Mouse (Mus musculus): ENCODE measurements around the gene Csrnp2. TPM values are rescaled to one million over a fixed set of nuclear protein-coding genes. Genes with fewer than 3 reads are reported as not detected.
A peak's percentile ranks its signal among the peaks of the same experiment; 100 is the strongest.

Gene Csrnp2
- polyA plus RNA-seq, 1 experiment from 2014 or later: 10.4 TPM

DNA sequence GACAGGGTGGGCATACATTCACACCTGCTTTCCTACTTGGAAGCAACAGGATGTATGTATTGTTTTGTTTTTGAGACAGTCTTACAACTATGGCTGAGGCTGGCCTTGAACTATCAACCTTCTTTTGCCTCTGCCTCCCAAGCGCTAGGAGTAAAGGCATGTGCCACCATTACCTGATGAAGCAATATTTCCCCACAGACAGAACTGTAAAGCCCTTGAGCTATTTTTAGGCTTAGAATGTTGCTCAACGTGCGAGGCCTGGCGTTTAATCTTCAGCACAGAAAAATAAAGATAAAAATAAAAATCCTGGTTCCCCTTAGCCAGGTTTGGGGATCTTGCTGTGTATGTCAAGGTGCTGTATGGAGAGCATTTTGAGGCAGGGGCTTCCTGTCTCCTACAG lies 59.2 kb downstream of the Csrnp2 start:
- no peaks in the 10 kb centered on the region for H3K4me1 ChIP-seq (replicated peaks; ENCODE audit: insufficient read depth, low read length)
- ATAC-seq (replicated peaks; ENCODE audit: low FRiP score, low read depth): no peak

DNA sequence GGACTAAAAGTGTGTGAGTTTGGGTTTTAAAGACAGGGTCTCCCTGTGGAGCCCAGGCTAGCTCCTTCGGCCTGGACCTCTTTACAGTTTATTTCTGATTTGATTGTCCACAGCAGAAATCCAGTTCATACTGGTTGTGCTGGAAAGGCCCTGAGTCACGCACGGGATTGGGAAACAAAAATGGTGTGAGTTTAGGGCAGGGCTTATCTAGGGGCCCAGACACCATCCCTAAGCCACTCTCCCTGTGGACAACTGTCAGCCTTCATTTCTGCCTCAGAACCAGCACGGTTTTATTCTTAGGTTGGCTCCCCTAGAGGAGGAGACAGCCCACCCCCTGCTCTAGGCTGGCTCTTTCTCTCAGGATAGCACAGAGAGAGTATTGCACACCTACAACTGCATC lies 62.1 kb downstream of the Csrnp2 start:
- TF ChIP-seq CTCF (IDR thresholded peaks at IDR 0.05; ENCODE audit: low read depth): no peak
- DNase-seq (ENCODE audit: low spot score): no peak
- Histone ChIP-seq H3K4me3 (replicated peaks; ENCODE audit: low read depth, low read length) (no peak overlapping the region), H3K27me3 (ENCODE audit: insufficient read depth, low read length) (no peaks in the 10 kb centered on the region), H3K4me1 (replicated peaks; ENCODE audit: insufficient read depth, low read length) (no peaks in the 10 kb centered on the region; the same call in 1 of the 2 replicates), H3K9me3 (replicated peaks; ENCODE audit: low read length) (no peaks in the 10 kb centered on the region), H3K4me2 (ENCODE audit: low read length) (no peak overlapping the region), H3K36me3 (ENCODE audit: insufficient read depth, low read length) (no peaks in the 10 kb centered on the region), H3K27ac (no peak overlapping the region), H3K9ac (ENCODE audit: low read depth, low read length) (no peak overlapping the region)
- 74% methylated on average over 4 of the region's 4 CpGs for WGBS
- no peak for ATAC-seq (replicated peaks; ENCODE audit: low FRiP score, low read depth)

More for the DNA sequence above, 59.2 kb downstream of the Csrnp2 start:
- H3K4me2 ChIP-seq (ENCODE audit: low read length): no peak overlapping the region
- H3K27ac ChIP-seq: no peak overlapping the region
- H3K9me3 ChIP-seq (replicated peaks; ENCODE audit: low read length): no peaks in the 10 kb centered on the region
- no peaks in the 10 kb centered on the region for H3K36me3 ChIP-seq (ENCODE audit: insufficient read depth, low read length)
- H3K27me3 ChIP-seq (ENCODE audit: insufficient read depth, low read length): no peaks in the 10 kb centered on the region
- WGBS: 71% methylated on average over 4 of the region's 4 CpGs
- no peak overlapping the region for H3K4me3 ChIP-seq (replicated peaks; ENCODE audit: low read depth, low read length)
- no peak for TF ChIP-seq CTCF (IDR thresholded peaks at IDR 0.05; ENCODE audit: low read depth)
- no peak overlapping the region for H3K9ac ChIP-seq (ENCODE audit: low read depth, low read length)
- no peak for DNase-seq (ENCODE audit: low spot score)

DNA sequence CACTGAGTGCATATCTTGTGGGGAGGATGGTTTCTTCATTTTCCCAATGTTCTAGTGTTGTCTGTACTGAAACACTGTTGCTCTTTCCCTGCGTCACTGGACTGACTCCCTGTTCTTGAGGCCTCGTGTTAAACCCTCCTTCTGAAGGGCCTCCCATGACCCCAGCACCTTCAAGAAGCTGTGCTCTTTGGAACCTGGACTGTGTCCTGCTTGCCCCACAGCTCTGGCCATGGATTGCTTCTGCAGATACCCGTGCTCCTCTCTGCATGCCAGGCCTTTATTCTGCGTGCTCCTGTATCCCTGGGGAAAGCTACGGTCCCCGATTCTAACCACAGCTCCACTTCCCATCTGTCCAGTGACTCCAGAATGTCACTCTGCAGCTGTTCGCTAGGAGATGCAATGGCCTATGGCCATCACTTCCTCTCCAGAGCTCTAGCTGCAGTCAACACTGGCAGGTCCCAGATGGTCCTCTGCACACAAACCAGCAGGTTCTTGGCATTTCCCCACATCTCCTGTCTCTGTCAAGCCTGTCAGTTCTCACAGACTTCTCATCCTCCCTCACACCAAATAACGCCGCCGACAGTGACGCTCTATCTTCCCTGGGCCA lies 65.2 kb downstream of the Csrnp2 start:
- H3K9ac ChIP-seq (ENCODE audit: low read depth, low read length): no peak overlapping the region
- DNase-seq (ENCODE audit: low spot score) (peak; percentile 49), ATAC-seq (replicated peaks; ENCODE audit: low FRiP score, low read depth) (0 out of 2 replicates have a peak, but pooled peaks have one; percentile 25)
- H3K4me1 ChIP-seq (replicated peaks; ENCODE audit: insufficient read depth, low read length): no peaks in the 10 kb centered on the region; the same call in 1 of the 2 replicates
- 48% methylated on average over 11 of the region's 11 CpGs for WGBS
- H3K27ac ChIP-seq: 0 out of 2 replicates have a peak overlapping the region, but pooled peaks have one; percentile 8
- no peaks in the 10 kb centered on the region for H3K9me3 ChIP-seq (replicated peaks; ENCODE audit: low read length)
- H3K27me3 ChIP-seq (ENCODE audit: insufficient read depth, low read length): no peaks in the 10 kb centered on the region
- H3K4me3 ChIP-seq (replicated peaks; ENCODE audit: low read depth, low read length): no peak overlapping the region
- no peak overlapping the region for H3K4me2 ChIP-seq (ENCODE audit: low read length)
- no peaks in the 10 kb centered on the region for H3K36me3 ChIP-seq (ENCODE audit: insufficient read depth, low read length)
- TF ChIP-seq CTCF (IDR thresholded peaks at IDR 0.05; ENCODE audit: low read depth): no peak

Other genes starting within 250 kb of the Csrnp2 start
- gene Tmprss12, start 214.7 kb downstream of the Csrnp2 start, polyA plus RNA-seq (2015; fragmentation: Nextera tagmentation; extraction: Ambion mirVana): not detected in 2 replicates
- gene Mettl7a1, start 191.3 kb downstream of the Csrnp2 start, polyA plus RNA-seq (2015; fragmentation: Nextera tagmentation; extraction: Ambion mirVana): 14.3 and 15.0 TPM in 2 replicates
- 0.23 and 0.41 TPM in 2 replicates for gene Mettl7a3, start 160.6 kb downstream of the Csrnp2 start, polyA plus RNA-seq (2015; fragmentation: Nextera tagmentation; extraction: Ambion mirVana)
- 1.9 and 2.0 TPM in 2 replicates for gene Methig1, start 142.3 kb downstream of the Csrnp2 start, polyA plus RNA-seq (2015; fragmentation: Nextera tagmentation; extraction: Ambion mirVana)
- 1.8 and 2.8 TPM in 2 replicates for gene Mettl7a2, start 142.3 kb downstream of the Csrnp2 start, polyA plus RNA-seq (2015; fragmentation: Nextera tagmentation; extraction: Ambion mirVana)
- gene Higd1c, start 130.9 kb downstream of the Csrnp2 start, polyA plus RNA-seq (2015; fragmentation: Nextera tagmentation; extraction: Ambion mirVana): 0.69 TPM in 1 of 2 replicates, not detected in the other
- 1.3 and 1.5 TPM in 2 replicates for gene Gm5475, start 73.3 kb downstream of the Csrnp2 start, polyA plus RNA-seq (2015; fragmentation: Nextera tagmentation; extraction: Ambion mirVana)
- gene Slc11a2, start 70.4 kb downstream of the Csrnp2 start, polyA plus RNA-seq (2015; fragmentation: Nextera tagmentation; extraction: Ambion mirVana): 28.1 and 33.2 TPM in 2 replicates
- gene Letmd1, start 26.5 kb downstream of the Csrnp2 start, polyA plus RNA-seq (2015; fragmentation: Nextera tagmentation; extraction: Ambion mirVana): 21.3 and 22.4 TPM in 2 replicates
- gene Tfcp2, start 56.5 kb upstream of the Csrnp2 start, polyA plus RNA-seq (2015; fragmentation: Nextera tagmentation; extraction: Ambion mirVana): 28.6 and 29.1 TPM in 2 replicates
- 9.5 and 9.7 TPM in 2 replicates for gene Pou6f1, start 104.5 kb upstream of the Csrnp2 start, polyA plus RNA-seq (2015; fragmentation: Nextera tagmentation; extraction: Ambion mirVana)
- gene Dazap2, start 119.9 kb upstream of the Csrnp2 start, polyA plus RNA-seq (2015; fragmentation: Nextera tagmentation; extraction: Ambion mirVana): 327 and 349 TPM in 2 replicates
- gene Smagp, start 141.5 kb upstream of the Csrnp2 start, polyA plus RNA-seq (2015; fragmentation: Nextera tagmentation; extraction: Ambion mirVana): 83.7 and 92.0 TPM in 2 replicates
- gene Bin2, start 174.1 kb upstream of the Csrnp2 start, polyA plus RNA-seq (2015; fragmentation: Nextera tagmentation; extraction: Ambion mirVana): 0.93 and 0.97 TPM in 2 replicates
- 50.5 and 58.6 TPM in 2 replicates for gene Cela1, start 192.4 kb upstream of the Csrnp2 start, polyA plus RNA-seq (2015; fragmentation: Nextera tagmentation; extraction: Ambion mirVana)
- gene Galnt6, start 233.9 kb upstream of the Csrnp2 start, polyA plus RNA-seq (2015; fragmentation: Nextera tagmentation; extraction: Ambion mirVana): 1.2 and 1.3 TPM in 2 replicates